In the genomic region with DNA sequence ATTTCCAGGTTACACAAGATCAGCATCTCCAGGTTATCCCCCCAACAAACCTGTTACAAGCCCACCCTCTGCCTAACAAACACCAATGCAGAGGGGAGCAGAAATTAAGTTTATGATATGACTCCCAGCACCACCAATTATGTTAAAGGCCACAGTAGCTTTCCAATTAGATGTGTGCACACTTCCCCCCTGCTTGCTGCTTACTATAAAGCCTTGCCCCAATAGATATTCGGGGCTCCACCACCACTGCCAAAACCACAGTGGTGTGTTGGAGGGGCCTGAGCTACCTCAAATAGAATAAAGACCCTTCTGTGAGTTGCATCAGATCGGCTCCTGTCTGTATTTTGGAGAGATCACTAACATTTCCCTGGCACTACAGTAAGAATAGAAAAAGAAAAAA, we compare ENCODE assay signal across 25 mouse cellular contexts.
"Had no signal": no experiment of that assay in that cellular context is flagged by ENCODE, and none has a peak within 500 bp of the region (broad histone marks: within the 10 kb centered on the region; RNA-seq: fewer than 3 reads in every experiment).

No protein-coding gene starts in this region.

- H3K9me3 ChIP-seq: embryonic facial prominence, embryonic 10.5 days; embryonic facial prominence, embryonic 12.5 days; embryonic facial prominence, embryonic 13.5 days; embryonic facial prominence, embryonic 15.5 days; forebrain, embryonic 10.5 days; forebrain, embryonic 12.5 days; forebrain, embryonic 13.5 days; forebrain, embryonic 15.5 days had no signal

- DNase-seq: cerebellum, adult 8-10 months; cerebellum, adult 9-10 months; cerebellum, adult 9-11 months; cerebellum, postnatal 10 days; cerebellum, postnatal 14 days; cerebellum, postnatal 25 days; cerebellum, postnatal 36 days; embryo, embryonic 11 days; forebrain, postnatal 0 days; gastrocnemius, adult 2 months; gastrocnemius, postnatal 10 days; gastrocnemius, postnatal 14 days; gastrocnemius, postnatal 25 days; gastrocnemius, postnatal 36 days; heart, adult 18-20 months; heart, adult 2 months had no signal

- H3K9ac ChIP-seq: embryonic facial prominence, embryonic 12.5 days; embryonic facial prominence, embryonic 13.5 days; embryonic facial prominence, embryonic 15.5 days; forebrain, embryonic 12.5 days; forebrain, embryonic 13.5 days; forebrain, embryonic 15.5 days; forebrain, postnatal 0 days had no signal

- H3K27ac ChIP-seq: embryonic facial prominence, embryonic 10.5 days; embryonic facial prominence, embryonic 12.5 days; embryonic facial prominence, embryonic 13.5 days; embryonic facial prominence, embryonic 15.5 days; forebrain, embryonic 10.5 days; forebrain, embryonic 12.5 days; forebrain, embryonic 13.5 days; forebrain, embryonic 15.5 days; gastrocnemius, adult 2 months; heart, adult 2 months had no signal

- H3K4me3 ChIP-seq: embryonic facial prominence, embryonic 10.5 days; embryonic facial prominence, embryonic 12.5 days; embryonic facial prominence, embryonic 13.5 days; embryonic facial prominence, embryonic 15.5 days; erythroblast, embryonic 14.5 days; forebrain, embryonic 10.5 days; forebrain, embryonic 12.5 days; forebrain, embryonic 13.5 days; forebrain, embryonic 15.5 days; gastrocnemius, adult 2 months; heart, adult 2 months had no signal

- H3K4me1 ChIP-seq: embryonic facial prominence, embryonic 12.5 days; embryonic facial prominence, embryonic 13.5 days; embryonic facial prominence, embryonic 15.5 days; forebrain, embryonic 12.5 days; forebrain, embryonic 13.5 days; forebrain, embryonic 15.5 days had no signal

- H3K27me3 ChIP-seq: embryonic facial prominence, embryonic 12.5 days; embryonic facial prominence, embryonic 13.5 days; embryonic facial prominence, embryonic 15.5 days; forebrain, embryonic 12.5 days; forebrain, embryonic 13.5 days; forebrain, embryonic 15.5 days had no signal

- H3K36me3 ChIP-seq: embryonic facial prominence, embryonic 10.5 days; embryonic facial prominence, embryonic 12.5 days; embryonic facial prominence, embryonic 13.5 days; embryonic facial prominence, embryonic 15.5 days; forebrain, embryonic 10.5 days; forebrain, embryonic 12.5 days; forebrain, embryonic 15.5 days had no signal
